Mouse (Mus musculus): ENCODE results near the gene Cd93.

The Cd93 gene

DNA sequence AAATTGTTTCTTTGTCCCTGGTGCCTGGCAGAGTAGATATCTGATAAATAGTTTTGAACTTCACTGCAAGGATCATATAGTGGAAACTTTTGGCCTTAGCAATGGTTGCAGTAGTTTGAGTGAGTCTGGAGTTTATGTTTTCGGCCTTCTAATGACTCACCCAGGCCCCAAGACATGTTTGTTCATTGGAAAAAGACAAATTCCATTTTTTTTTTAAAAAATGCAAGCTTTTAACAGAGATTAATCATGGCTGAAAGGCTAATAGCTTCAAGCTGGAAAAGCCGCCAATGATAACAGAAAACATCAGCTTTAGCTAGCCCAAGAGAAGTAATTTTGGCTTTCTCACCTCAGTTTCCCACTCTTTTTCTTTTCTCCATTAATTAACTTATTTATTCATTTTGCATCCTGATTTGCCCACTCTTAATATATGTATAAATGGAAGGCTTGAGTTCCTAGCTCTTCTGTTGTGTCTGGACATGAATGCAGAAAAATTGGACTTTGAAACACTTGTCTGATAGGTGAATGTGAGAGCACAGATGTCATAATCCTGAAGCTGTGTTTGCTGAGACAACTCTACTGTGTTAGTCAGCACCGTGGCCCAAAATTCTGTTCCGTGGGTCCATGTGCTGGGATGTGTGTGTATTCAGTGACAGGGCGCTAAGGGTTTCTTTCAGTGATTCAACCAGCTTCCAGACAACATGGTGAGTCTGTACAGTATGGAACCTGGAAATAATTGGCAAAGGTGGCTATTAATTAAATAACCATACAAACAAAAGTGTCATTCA is 44.3 kb downstream of the Cd93 start:
- no peak for DNase-seq

DNA sequence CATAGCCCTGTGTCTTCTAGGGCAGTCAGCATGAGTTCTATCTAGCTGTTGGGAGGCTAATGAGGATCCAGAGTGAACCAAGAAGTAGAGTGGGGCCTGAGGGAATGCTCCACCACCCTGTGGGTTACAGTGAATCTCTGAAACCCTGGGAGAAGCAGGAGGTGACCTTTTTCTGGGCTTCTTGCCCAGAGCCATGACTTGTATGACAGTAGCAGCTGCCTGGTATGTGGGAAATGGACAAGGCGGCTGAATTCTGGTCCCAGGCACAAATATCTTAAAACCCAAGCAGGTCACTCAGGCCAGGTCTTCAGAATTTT is 45.6 kb downstream of the Cd93 start:
- no peak for DNase-seq

DNA sequence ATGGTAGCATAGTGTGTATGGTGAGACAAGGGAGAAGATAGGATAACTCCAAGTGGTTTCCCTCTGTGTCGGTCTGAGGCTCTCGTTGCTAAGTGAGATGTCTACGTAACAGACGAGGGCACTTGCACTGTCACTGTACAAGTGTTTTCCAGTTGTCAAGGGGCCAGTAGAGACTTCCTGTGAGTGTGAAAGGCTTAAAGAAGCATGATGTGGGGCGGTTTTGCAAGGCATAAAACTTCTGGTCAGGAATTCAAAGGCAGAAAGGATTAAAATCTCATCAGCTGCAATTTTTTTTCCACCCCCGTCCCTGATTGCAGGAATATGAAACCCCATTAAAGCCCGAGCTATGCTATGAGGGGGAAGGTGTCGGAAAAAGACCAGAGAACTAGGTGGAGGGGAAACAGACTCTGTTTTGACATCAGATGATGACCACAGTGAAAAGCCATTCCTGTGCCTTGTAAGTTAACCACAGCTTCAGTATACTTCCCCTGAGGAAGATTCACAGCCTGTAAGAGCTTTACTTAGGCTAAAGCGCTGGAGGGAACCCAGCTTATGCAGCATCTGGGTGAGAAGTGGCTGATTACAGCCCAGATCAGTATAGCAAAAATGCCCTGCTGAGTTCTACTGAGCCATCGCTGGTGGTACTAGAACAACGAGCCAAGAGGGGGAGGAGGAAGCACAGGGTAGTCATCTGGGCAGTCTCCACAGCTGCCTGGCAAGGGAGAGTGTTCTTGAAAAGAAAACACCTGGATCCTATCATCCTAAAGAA is 46.2 kb downstream of the Cd93 start:
- DNase-seq: no peak

DNA sequence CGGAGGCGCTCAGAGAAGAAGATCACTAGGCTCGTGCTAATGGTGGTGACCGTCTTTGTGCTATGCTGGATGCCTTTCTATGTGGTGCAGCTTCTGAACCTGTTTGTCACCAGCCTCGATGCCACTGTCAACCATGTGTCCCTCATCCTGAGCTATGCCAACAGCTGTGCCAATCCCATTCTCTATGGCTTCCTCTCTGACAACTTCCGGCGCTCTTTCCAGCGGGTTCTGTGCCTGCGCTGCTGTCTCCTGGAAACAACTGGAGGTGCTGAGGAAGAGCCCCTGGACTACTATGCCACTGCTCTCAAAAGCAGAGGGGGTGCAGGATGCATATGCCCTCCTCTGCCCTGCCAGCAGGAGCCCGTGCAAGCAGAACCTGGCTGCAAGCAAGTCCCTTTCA is 47.2 kb downstream of the Cd93 start:
- no peak for DNase-seq

DNA sequence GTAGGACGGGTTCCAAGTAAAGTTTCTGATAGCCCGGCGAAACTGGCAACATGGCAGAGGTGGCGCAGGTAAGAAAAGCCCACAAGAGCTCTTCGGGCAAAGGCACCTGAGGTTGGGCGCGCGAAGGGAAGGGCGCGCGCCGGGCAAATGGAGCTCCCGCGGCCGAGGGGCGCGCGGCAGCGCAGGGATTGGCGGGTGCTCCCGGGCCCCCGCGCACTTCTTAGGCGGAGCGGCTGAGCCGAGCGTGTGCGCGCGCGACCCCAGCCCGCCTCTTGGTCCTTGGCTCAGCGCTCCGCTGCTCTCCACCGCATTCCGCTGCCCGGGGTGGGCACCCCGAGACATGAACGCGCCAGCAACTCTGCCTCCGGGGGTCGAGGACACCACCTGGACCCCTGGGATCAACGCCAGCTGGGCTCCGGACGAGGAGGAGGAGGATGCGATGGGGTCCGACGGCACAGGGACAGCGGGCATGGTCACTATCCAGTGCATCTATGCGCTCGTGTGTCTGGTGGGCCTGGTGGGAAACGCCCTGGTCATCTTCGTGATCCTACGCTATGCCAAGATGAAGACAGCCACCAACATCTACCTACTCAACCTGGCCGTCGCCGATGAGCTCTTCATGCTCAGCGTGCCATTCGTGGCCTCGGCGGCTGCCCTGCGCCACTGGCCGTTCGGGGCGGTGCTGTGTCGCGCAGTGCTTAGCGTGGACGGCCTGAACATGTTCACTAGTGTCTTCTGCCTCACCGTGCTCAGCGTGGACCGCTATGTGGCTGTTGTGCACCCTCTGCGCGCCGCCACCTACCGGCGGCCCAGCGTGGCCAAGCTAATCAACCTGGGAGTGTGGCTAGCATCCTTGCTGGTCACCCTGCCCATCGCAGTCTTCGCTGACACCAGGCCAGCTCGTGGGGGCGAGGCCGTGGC is 48.0 kb downstream of the Cd93 start, which contains the start of gene Sstr4:
TSS of gene Sstr4 (plus strand) at position 214 of the 921 bp plus-strand sequence.
- DNase-seq: peak; percentile 7

DNA sequence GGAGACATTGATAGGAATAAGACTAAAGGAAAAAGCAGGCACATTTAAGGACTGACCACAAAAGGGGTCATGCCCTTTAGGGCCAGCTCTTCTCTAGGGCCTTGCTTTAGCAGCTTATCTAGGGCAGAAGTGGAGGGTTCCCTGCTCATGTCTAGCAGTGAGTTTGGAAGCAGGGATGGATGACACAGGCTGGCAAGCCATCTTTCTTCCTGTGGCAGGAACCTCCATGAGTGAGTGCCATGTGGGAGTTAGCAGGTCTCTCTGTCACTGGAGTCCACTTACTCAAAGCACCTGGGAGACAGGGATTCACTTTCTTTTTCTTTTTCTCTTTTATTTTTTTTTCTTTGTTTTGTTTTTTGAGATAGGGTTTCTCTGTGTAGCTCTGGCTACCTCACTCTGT is 49.5 kb downstream of the Cd93 start:
- no peak for DNase-seq

DNA sequence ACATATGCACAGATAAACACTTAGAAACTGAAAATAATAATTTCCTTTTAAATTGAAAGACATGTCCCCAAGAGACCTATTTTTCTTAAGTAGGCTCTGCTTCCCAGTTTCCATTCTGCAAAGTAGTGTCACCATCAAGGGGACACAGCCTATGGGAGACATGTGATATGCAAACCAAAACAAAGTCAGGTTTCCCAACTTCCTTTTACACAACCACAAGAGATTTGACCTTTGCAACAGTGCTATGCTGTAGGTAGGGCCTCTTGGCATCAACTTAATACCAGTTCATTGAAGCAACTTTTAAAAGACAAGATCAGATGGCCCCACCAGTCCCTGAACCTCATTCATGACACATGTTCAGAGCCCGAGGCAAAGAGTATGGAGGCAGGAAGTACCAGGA is 50.2 kb downstream of the Cd93 start:
- no peak for DNase-seq

DNA sequence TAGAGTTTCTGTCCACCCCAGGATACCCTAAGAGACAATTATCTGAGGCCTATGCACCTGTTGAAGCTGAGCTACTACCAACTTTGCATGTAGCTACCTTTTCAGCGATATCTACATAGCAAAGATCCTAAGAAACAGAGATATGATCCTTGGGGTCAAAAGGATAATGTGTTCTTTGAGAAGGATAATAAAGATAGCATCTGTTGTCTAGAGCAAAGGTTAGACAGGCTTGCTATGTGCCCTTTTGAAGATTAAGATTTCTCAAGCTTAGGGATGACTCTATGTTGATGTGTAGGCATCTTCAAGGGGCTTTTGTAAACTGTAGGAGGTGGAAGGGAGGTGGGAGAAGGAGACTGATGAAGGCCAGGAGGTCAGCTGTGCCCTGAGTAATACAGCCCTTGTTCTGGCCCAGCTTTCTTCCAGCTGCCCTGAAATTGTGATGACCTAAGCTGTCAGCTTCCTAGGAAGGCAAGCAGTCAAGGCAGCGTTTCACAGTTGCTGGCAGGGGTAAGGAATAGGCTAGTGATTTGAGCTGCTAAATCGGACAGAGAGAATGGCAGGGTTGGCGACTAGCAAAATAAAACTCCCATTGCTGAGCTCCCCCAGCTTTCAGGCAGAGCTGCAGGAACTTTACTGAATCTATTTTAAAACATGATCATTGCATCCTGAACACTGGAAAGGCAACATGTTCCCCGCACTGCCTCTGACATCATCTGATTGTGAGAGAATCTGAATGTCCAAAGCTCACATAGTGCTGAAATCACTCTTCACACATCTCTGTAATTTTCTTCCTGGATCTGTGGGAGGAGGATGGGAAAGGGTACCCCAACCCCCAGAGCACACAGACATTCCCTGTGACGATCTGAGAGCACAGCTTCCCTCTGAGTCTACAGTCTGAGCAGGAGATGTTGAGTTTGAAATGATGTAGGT is 55.4 kb downstream of the Cd93 start:
- no peak for DNase-seq

DNA sequence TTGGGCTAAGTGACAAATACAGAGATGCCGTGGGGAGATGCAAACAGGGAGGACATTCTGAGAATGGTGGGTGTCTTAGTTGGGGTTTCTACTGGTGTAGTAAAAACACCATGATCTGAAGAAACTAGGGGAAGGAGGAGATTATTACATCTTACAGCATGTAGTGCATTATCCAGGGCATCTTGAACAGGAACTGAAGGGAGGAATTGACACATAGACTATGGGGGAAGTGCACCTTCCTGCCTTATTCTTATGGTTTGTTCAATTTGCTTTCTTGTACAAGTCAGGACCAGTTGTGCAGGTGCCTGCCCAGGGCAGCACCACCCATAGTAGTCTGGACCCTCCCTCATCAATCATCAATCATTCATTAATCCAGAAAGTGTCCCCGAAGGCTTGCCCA is 56.4 kb downstream of the Cd93 start:
- no peak for DNase-seq

All from thymus, postnatal 25 days (tissue).